Mouse (Mus musculus): ENCODE results near the gene Sntb2. TPM values are rescaled to one million over a fixed set of nuclear protein-coding genes. Genes with fewer than 3 reads are reported as not detected.

Sntb2 gene
- total and polyA plus RNA-seq, 3 experiments, result 3.6 to 3.8 TPM; not detected in 1

GRCm38 (mm10) chr8:106899473-106899872, 36.1 kb upstream of the Sntb2 start:
- Histone ChIP-seq H3K4me1 (ENCODE audit: control insufficient read depth in 1 of 2, insufficient read depth in 2 of 2, low read length in 2 of 2) (peaks cover 2 to 10% of the 10 kb centered on the region in 2 experiments; a peak in 2 of 4 replicates), H3K27ac (ENCODE audit: control insufficient read depth, low read depth, low read length) (no peak overlapping the region), H3K9ac (ENCODE audit: control insufficient read depth, low read depth, low read length, poor library complexity, severe bottlenecking) (no peak overlapping the region), H3K79me2 (ENCODE audit: control insufficient read depth, insufficient read depth, low read length, poor library complexity) (peaks cover 25% of the 10 kb centered on the region), H3K27me3 (ENCODE audit: control insufficient read depth in 1 of 2, insufficient read depth in 2 of 2, low read length in 2 of 2) (no peaks in the 10 kb centered on the region), H3K4me3 (ENCODE audit: control insufficient read depth in 1 of 2, insufficient read depth in 1 of 2, low read depth in 2 of 2, low read length in 2 of 2) (no peak overlapping the region), H3K9me3 (replicated peaks; ENCODE audit: insufficient read depth, low read length) (no peaks in the 10 kb centered on the region), H3K36me3 (ENCODE audit: control insufficient read depth in 1 of 2, insufficient read depth in 2 of 2, low read length in 2 of 2) (peaks cover 22 to 40% of the 10 kb centered on the region in 2 experiments)
- TF ChIP-seq KAT2A (conservative IDR thresholded peaks at IDR 0.05; ENCODE audit: low read depth, low read length) (no peak), NRF1 (IDR thresholded peaks at IDR 0.05; ENCODE audit: insufficient read depth, low read depth, low read length, poor library complexity, severe bottlenecking) (no peak), NELFE (IDR thresholded peaks at IDR 0.05; ENCODE audit: low read depth, low read length) (no peak), TCF12 (IDR thresholded peaks at IDR 0.05; ENCODE audit: low read depth, low read length) (no peak), MAZ (IDR thresholded peaks at IDR 0.05; ENCODE audit: low read depth, low read length) (no peak)
- no peak for DNase-seq (ENCODE audit: low read depth, low spot score)

DNA sequence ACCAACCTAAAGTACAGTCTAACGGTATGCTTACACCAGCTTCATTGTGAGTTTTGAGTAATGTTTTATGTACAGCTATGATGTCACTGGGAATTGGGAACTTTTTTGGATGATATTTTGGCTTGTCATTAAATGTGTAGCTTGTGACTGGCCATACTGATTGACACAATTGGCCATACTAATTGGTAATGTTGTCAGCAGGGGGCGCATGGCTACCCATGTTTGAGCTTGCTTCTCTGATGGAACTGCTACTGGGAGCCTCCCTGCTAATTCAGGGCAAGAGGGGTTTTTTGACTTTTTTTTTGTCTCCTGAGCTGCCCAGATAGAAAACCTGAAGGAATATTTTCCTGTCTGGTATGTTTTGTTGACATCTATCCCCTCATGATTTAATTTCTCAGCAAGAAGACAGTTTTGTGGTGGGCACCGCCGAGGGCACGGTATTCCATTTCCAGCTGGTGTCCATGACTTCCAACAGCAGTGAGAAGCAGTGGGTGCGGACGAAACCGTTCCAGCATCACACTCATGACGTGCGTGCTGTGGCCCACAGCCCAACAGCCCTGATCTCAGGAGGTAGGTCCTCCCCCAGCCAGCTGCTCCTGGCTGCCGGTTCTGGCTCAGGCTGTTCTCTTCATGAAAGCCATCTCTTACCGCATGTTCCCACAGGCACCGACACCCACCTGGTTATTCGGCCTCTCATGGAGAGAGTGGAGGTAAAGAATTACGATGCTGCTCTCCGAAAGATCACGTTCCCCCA, 29.6 kb upstream of the Sntb2 start:
- Histone ChIP-seq H3K27ac (ENCODE audit: control insufficient read depth, low read depth, low read length) (no peak overlapping the region), H3K4me3 (ENCODE audit: control insufficient read depth in 1 of 2, insufficient read depth in 1 of 2, low read depth in 2 of 2, low read length in 2 of 2) (no peak overlapping the region), H3K4me1 (ENCODE audit: control insufficient read depth in 1 of 2, insufficient read depth in 2 of 2, low read length in 2 of 2) (no peaks in the 10 kb centered on the region), H3K9ac (ENCODE audit: control insufficient read depth, low read depth, low read length, poor library complexity, severe bottlenecking) (no peak overlapping the region), H3K9me3 (replicated peaks; ENCODE audit: insufficient read depth, low read length) (no peaks in the 10 kb centered on the region), H3K79me2 (ENCODE audit: control insufficient read depth, insufficient read depth, low read length, poor library complexity) (peaks cover 2% of the 10 kb centered on the region; the same call in 1 of the 2 replicates), H3K27me3 (ENCODE audit: control insufficient read depth in 1 of 2, insufficient read depth in 2 of 2, low read length in 2 of 2) (no peaks in the 10 kb centered on the region), H3K36me3 (ENCODE audit: control insufficient read depth in 1 of 2, insufficient read depth in 2 of 2, low read length in 2 of 2) (peaks cover 0 to 41% of the 10 kb centered on the region in 2 experiments; a peak in 2 of 4 replicates)
- DNase-seq (ENCODE audit: low read depth, low spot score), result no peak
- TF ChIP-seq USF2 (IDR thresholded peaks at IDR 0.05; ENCODE audit: borderline replicate concordance in 1 of 2, insufficient read depth in 1 of 2, low read depth in 1 of 2, low read length in 2 of 2), result no peak
- no peak for TF ChIP-seq JUND (IDR thresholded peaks at IDR 0.05; ENCODE audit: low read depth, low read length)
- no peak for TF ChIP-seq MEF2A (IDR thresholded peaks at IDR 0.05; ENCODE audit: extremely low read depth, insufficient replicate concordance, low read depth, low read length, poor library complexity, severe bottlenecking)
- no peak for TF ChIP-seq SIN3A (IDR thresholded peaks at IDR 0.05; ENCODE audit: low read length)
- TF ChIP-seq TAL1 (IDR thresholded peaks at IDR 0.05; ENCODE audit: low read length), result no peak
- TF ChIP-seq POLR2AphosphoS2 (IDR thresholded peaks at IDR 0.05; ENCODE audit: low read length), result no peak
- no peak for TF ChIP-seq MAX (IDR thresholded peaks at IDR 0.05; ENCODE audit: low read length)
- TF ChIP-seq CHD2 (IDR thresholded peaks at IDR 0.05; ENCODE audit: low read length), result no peak
- TF ChIP-seq HCFC1 (IDR thresholded peaks at IDR 0.05; ENCODE audit: low read depth, low read length), result no peak
- TF ChIP-seq RAD21 (IDR thresholded peaks at IDR 0.05; ENCODE audit: low read depth, low read length), result no peak
- no peak for TF ChIP-seq NRF1 (IDR thresholded peaks at IDR 0.05; ENCODE audit: insufficient read depth, low read depth, low read length, poor library complexity, severe bottlenecking)
- TF ChIP-seq EP300 (IDR thresholded peaks at IDR 0.05; ENCODE audit: low read depth in 1 of 2, low read length in 2 of 2), result no peak
